Mouse (Mus musculus) stomach, postnatal 0 days (tissue): ENCODE results near the gene Teddm1b. TPM values are rescaled to one million over a fixed set of nuclear protein-coding genes. Genes with fewer than 3 reads are reported as not detected.
"Not testable (repeated sequence)": the region's sequence is repeated elsewhere in the genome, so short reads cannot be mapped to it uniquely, and the experiment has no call there.

Source experiments
- ATAC-seq: fragments of 200-750 bp; cut with Nextera tagmentation; 2 replicates; pipeline ENCODE4 v1.8.0; 2017; ENCODE audit not compliant: low FRiP score, low TSS enrichment
- DNase-seq: peaks from one replicate; pipeline ENCODE4 v3.0.0-alpha.2; 2016; ENCODE audit warnings: low spot score
- H3K27ac ChIP-seq: fragments of 300-500 bp; sonication (generic); replicated peaks from 2 replicates; pipeline ENCODE4 v1.5.1; 2014; ENCODE audit warnings: mild to moderate bottlenecking, control low read depth
- H3K27me3 ChIP-seq: fragments of 300-500 bp; sonication (generic); 2 replicates; pipeline ENCODE4 v1.6.1; 2014; ENCODE audit warnings: low read length; ENCODE audit not compliant: control insufficient read depth, insufficient read depth
- H3K36me3 ChIP-seq: fragments of 300-500 bp; sonication (generic); 2 replicates; pipeline ENCODE4 v1.6.1; 2014; ENCODE audit warnings: low read length, mixed read lengths; ENCODE audit not compliant: control insufficient read depth, insufficient read depth
- H3K4me1 ChIP-seq: fragments of 300-500 bp; sonication (generic); replicated peaks from 2 replicates; pipeline ENCODE4 v1.6.1; 2014; ENCODE audit warnings: antibody characterized with exemption; ENCODE audit not compliant: control insufficient read depth, insufficient read depth
- H3K4me2 ChIP-seq: fragments of 300-500 bp; sonication (generic); replicated peaks from 2 replicates; pipeline ENCODE4 v1.6.1; 2014; ENCODE audit warnings: low read depth, mild to moderate bottlenecking, control low read depth, moderate library complexity
- H3K4me3 ChIP-seq: fragments of 300-500 bp; sonication (generic); 2 replicates; pipeline ENCODE4 v1.5.1; 2014; ENCODE audit warnings: low read depth, low read length, control low read depth
- H3K9ac ChIP-seq: fragments of 300-500 bp; sonication (generic); 2 replicates; pipeline ENCODE4 v1.6.1; 2014; ENCODE audit warnings: mild to moderate bottlenecking, low read length, control low read depth, mixed read lengths
- H3K9me3 ChIP-seq: fragments of 300-500 bp; sonication (generic); 2 replicates; pipeline ENCODE4 v1.6.1; 2016; ENCODE audit warnings: low read length; ENCODE audit not compliant: control insufficient read depth
- CTCF ChIP-seq: IDR thresholded peaks from 2 replicates; pipeline ENCODE4 v1.5.1; 2016; ENCODE audit warnings: antibody characterized with exemption, low read depth, mild to moderate bottlenecking, moderate library complexity
- EP300 ChIP-seq: optimal IDR thresholded peaks from 2 replicates; pipeline ENCODE3; 2016; ENCODE audit warnings: antibody characterized with exemption
- WGBS: fragments of 180-500 bp; shearing (Covaris S2); extraction: QIAGEN DNeasy Blood & Tissue Kit; methylation state at CpG from one replicate; pipeline ENCODE4 v1.1.7; 2014; 5-methylcytosine and 5-hydroxymethylcytosine counted together
- polyA plus RNA-seq: library from polyadenylated mRNA; unstranded; fragments of >200 nt; fragmentation: Nextera tagmentation; extraction: Ambion mirVana; gene quantifications from 2 replicates; pipeline ENCODE4 v1.2.1, GENCODE M21; 2015

Gene Teddm1b
- polyA plus RNA-seq, 1 experiment from 2014 or later, result 0.11 TPM

DNA sequence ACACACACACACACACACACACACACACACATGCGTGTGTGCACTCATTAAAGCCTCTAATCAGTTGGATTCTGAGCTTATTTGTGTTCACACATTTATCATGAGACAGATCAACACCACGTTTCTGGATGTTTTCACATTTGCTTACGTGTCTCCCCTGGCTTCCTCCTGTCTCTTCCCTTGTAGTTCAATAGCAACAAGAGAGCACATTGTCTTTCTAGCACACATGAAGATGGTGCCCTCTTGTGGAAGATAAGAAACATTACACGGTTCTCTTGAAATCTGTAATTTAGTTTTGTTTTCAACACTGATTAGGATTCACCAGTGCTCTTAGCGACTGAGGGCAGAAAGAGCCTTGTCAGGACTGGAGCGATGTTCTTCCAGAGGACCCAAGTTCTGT, 27.3 kb upstream of the Teddm1b start:
- no peak for DNase-seq
- no peak overlapping the region for H3K4me3 ChIP-seq
- 28% methylated on average over 6 of the region's 6 CpGs for WGBS

DNA sequence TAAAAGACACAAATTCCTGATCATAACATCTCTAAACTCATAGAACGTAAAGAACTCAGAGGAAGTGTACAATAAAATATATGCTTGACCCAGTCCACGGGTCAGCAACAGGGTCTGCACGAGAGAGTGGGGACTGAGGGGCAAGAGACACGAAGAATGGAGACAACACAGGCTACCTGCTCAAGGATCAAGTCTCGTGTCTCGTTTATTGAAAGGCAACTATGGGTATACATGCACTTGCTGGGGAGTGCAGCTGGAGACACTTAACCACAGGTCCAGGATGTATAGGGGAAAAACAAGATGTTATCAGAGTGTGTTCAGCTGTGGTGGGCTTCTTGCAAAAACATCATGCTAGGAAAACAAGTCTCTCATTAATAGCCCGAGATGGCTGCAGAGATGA, 21.4 kb upstream of the Teddm1b start:
- not testable (repeated sequence) for H3K9ac ChIP-seq, H3K4me2 ChIP-seq, ATAC-seq, H3K4me1 ChIP-seq, H3K36me3 ChIP-seq, H3K27me3 ChIP-seq, H3K4me3 ChIP-seq, H3K27ac ChIP-seq, DNase-seq, H3K9me3 ChIP-seq
- WGBS, result 71% methylated on average over 7 of the region's 7 CpGs

More for the DNA sequence above, 27.3 kb upstream of the Teddm1b start:
- H3K27ac ChIP-seq, result no peak overlapping the region
- no peaks in the 10 kb centered on the region for H3K4me1 ChIP-seq
- peak; percentile 40; the same call in 1 of the 2 replicates for ATAC-seq
- H3K9ac ChIP-seq, result no peak overlapping the region
- no peaks in the 10 kb centered on the region for H3K27me3 ChIP-seq
- H3K36me3 ChIP-seq, result no peaks in the 10 kb centered on the region
- H3K4me2 ChIP-seq, result no peak overlapping the region
- no peak for TF ChIP-seq EP300
- peak; percentile 92 for TF ChIP-seq CTCF
- no peaks in the 10 kb centered on the region for H3K9me3 ChIP-seq

DNA sequence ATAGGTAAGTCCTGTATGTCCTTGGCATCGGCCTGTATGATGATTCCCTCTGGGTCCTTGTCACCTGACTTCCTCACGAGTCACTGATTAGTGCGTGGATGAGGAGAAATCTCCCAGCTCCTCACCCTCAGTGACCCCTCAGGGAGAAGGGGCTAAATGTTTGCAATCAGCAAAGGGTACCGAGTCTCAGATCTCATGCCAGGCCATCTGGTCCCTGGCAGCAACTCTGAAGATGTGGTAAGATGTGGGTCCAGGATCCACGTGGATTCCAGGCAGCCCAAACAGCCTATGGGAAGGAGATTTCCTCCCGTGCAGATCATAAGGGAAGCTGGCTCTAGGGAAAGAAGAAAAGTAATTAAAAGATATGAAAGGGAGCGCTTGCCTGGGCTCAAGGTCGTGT, 18.2 kb upstream of the Teddm1b start:
- WGBS, result 72% methylated on average over 8 of the region's 8 CpGs
- Histone ChIP-seq H3K4me3 (no peak overlapping the region), H3K4me2 (no peak overlapping the region), H3K27ac (no peak overlapping the region), H3K4me1 (no peaks in the 10 kb centered on the region), H3K27me3 (no peaks in the 10 kb centered on the region), H3K9ac (no peak overlapping the region), H3K36me3 (no peaks in the 10 kb centered on the region), H3K9me3 (no peaks in the 10 kb centered on the region)
- DNase-seq (no peak), ATAC-seq (no peak)
- TF ChIP-seq EP300, result no peak
- no peak for TF ChIP-seq CTCF

DNA sequence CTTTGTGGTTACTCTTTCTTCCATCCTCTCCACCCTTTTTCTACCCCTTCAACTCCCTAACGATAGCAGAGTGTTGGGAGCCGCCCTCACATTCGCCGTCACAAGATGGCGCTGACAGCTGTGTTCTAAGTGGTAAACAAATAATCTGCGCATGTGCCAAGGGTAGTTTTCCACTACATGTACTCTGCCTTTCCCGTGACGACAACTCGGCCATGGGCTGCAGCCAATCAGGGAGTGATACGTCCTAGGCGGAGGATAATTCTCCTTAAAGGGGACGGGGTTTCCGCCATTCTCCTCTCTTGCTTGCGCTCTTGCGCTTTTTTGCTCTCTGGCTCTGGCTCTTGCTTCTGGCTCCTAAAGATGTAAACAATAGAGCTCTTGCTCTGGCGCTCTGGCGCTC, 6.2 kb downstream of the Teddm1b start:
- not testable (repeated sequence) for ATAC-seq, H3K27me3 ChIP-seq, DNase-seq, H3K9me3 ChIP-seq, H3K4me1 ChIP-seq, H3K4me3 ChIP-seq, H3K36me3 ChIP-seq, H3K9ac ChIP-seq, H3K27ac ChIP-seq, H3K4me2 ChIP-seq
- 96% methylated on average over 17 of the region's 17 CpGs for WGBS

DNA sequence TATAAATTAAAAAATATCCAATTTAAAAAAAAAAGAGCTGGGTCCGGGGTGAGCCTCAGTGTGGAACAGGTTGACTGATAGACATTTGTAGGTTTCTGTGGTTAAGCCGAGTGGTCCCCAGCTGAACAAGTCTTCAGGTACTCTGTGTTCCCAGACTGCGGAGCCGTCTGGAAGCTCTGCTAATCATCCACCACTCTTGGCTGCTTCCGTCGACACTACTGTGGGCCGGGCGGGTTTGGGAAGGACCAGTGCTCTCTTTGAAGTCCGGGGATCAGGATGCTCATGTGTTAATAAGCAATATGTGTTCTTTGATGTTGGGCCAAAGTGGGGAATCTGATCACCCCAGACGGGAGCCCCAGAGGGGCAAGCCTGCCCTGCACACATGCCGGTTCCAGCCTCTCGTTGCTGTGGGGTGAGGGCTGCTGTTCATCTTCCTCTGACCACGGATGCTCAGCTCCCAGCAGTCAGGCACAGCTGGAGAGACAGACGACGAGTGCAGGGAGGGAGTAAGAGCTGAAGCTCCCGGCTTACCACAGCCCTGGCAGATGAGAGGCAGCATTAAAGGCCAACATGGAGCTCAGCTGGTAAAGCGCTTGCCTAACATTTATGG, 12.0 kb downstream of the Teddm1b start:
- H3K4me1 ChIP-seq, result no peaks in the 10 kb centered on the region
- no peak overlapping the region for H3K4me3 ChIP-seq
- no peaks in the 10 kb centered on the region for H3K9me3 ChIP-seq
- H3K36me3 ChIP-seq, result no peaks in the 10 kb centered on the region
- no peak for DNase-seq
- no peak overlapping the region for H3K9ac ChIP-seq
- WGBS, result 40% methylated on average over 17 of the region's 17 CpGs
- ATAC-seq, result peak; percentile 40; the same call in 1 of the 2 replicates
- H3K4me2 ChIP-seq, result no peak overlapping the region
- no peak overlapping the region for H3K27ac ChIP-seq
- TF ChIP-seq CTCF, result no peak
- TF ChIP-seq EP300, result no peak
- H3K27me3 ChIP-seq, result no peaks in the 10 kb centered on the region

DNA sequence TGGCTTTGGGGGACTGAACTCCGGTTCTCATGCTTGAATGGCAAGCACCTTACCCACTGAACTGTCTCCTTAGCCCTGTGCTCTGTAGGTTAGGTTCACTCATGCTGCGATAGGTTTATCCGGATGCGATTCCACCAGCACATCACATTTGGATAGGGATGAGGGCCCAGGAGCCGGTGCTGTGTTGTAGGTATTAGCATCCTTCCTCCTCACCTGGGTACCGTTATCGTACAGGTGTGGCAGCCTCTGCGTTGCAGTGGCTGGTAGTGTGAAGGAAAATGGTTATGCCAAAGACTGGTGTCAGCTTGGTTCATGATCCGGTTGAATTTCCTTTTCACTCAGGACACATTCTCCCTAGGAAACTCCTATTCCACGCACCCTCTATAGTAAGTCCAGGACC, 16.0 kb downstream of the Teddm1b start:
- ATAC-seq (no peak), DNase-seq (no peak)
- H3K27ac ChIP-seq, result no peak overlapping the region
- no peaks in the 10 kb centered on the region for H3K4me1 ChIP-seq
- H3K9me3 ChIP-seq, result no peaks in the 10 kb centered on the region
- H3K4me3 ChIP-seq, result no peak overlapping the region
- H3K4me2 ChIP-seq, result no peak overlapping the region
- no peaks in the 10 kb centered on the region for H3K36me3 ChIP-seq
- H3K27me3 ChIP-seq, result no peaks in the 10 kb centered on the region
- no peak overlapping the region for H3K9ac ChIP-seq
- 96% methylated on average over 10 of the region's 10 CpGs for WGBS
- TF ChIP-seq CTCF, result no peak
